Mouse (Mus musculus) kidney, postnatal 0 days (tissue): ENCODE measurements around the gene Hipk4. TPM values are rescaled to one million over a fixed set of nuclear protein-coding genes. Genes with fewer than 3 reads are reported as not detected.
A peak's percentile ranks its signal among the peaks of the same experiment; 100 is the strongest.
"Not testable (repeated sequence)": the region's sequence is repeated elsewhere in the genome, so short reads cannot be mapped to it uniquely, and the experiment has no call there.

Source experiments
- ATAC-seq: fragments of 200-750 bp; cut with Nextera tagmentation; replicated peaks from 2 replicates; pipeline ENCODE4 v1.8.0; 2017; ENCODE audit warnings: low read depth, moderate number of reproducible peaks, moderate TSS enrichment, moderate library complexity; ENCODE audit not compliant: low FRiP score
- DNase-seq: peaks from one replicate; pipeline ENCODE4 v3.0.0-alpha.2; 2016; ENCODE audit warnings: low spot score
- H3K27ac ChIP-seq: fragments of 300-500 bp; sonication (generic); 2 replicates; pipeline ENCODE4 v1.5.1; 2014; ENCODE audit warnings: mild to moderate bottlenecking
- H3K27me3 ChIP-seq: fragments of 300-500 bp; sonication (generic); 2 replicates; pipeline ENCODE4 v1.6.1; 2014; ENCODE audit warnings: low read length, mixed read lengths; ENCODE audit not compliant: insufficient read depth
- H3K36me3 ChIP-seq: fragments of 300-500 bp; sonication (generic); 2 replicates; pipeline ENCODE4 v1.6.1; 2014; ENCODE audit warnings: low read length, mixed read lengths; ENCODE audit not compliant: insufficient read depth
- H3K4me1 ChIP-seq: fragments of 300-500 bp; sonication (generic); replicated peaks from 2 replicates; pipeline ENCODE4 v1.6.1; 2014; ENCODE audit warnings: antibody characterized with exemption, low read length, mixed read lengths; ENCODE audit not compliant: insufficient read depth
- H3K4me2 ChIP-seq: fragments of 300-500 bp; sonication (generic); 2 replicates; pipeline ENCODE4 v1.6.1; 2014; ENCODE audit warnings: mild to moderate bottlenecking, low read length, moderate library complexity, mixed read lengths
- H3K4me3 ChIP-seq: fragments of 300-500 bp; sonication (generic); replicated peaks from 2 replicates; pipeline ENCODE4 v1.5.1; 2014; ENCODE audit warnings: low read depth, low read length
- H3K9ac ChIP-seq: fragments of 300-500 bp; sonication (generic); 2 replicates; pipeline ENCODE4 v1.6.1; 2014; ENCODE audit warnings: low read depth, low read length
- H3K9me3 ChIP-seq: fragments of 300-500 bp; sonication (generic); replicated peaks from 2 replicates; pipeline ENCODE4 v1.6.1; 2016; ENCODE audit warnings: low read length, inconsistent platforms, mixed read lengths
- CTCF ChIP-seq: IDR thresholded peaks from 2 replicates; pipeline ENCODE4 v1.5.1; 2016; ENCODE audit warnings: antibody characterized with exemption, low read depth, mild to moderate bottlenecking, moderate library complexity
- WGBS: fragments of 180-500 bp; shearing (Covaris S2); extraction: QIAGEN DNeasy Blood & Tissue Kit; methylation state at CpG from one replicate; pipeline ENCODE4 v1.1.7; 2014; 5-methylcytosine and 5-hydroxymethylcytosine counted together
- polyA plus RNA-seq: library from polyadenylated mRNA; unstranded; fragments of >200 nt; fragmentation: Nextera tagmentation; extraction: Ambion mirVana; gene quantifications from 2 replicates; pipeline ENCODE4 v1.2.1, GENCODE M21; 2015

The Hipk4 gene
- polyA plus RNA-seq, 1 experiment from 2014 or later, result 0.45 TPM

- no peak overlapping the region for H3K4me3 ChIP-seq
- H3K4me2 ChIP-seq, result no peak overlapping the region
- no peaks in the 10 kb centered on the region for H3K9me3 ChIP-seq
- H3K36me3 ChIP-seq, result 0 out of 2 replicates have a peak, but pooled peaks cover 5% of the 10 kb centered on the region
- H3K27me3 ChIP-seq, result no peaks in the 10 kb centered on the region
- no peak for ATAC-seq
- DNase-seq, result peak; percentile 11
- TF ChIP-seq CTCF, result no peak
- no peak overlapping the region for H3K9ac ChIP-seq
- H3K27ac ChIP-seq, result peak overlapping the region; percentile 94
- peaks cover 15% of the 10 kb centered on the region for H3K4me1 ChIP-seq
- WGBS, result 76% methylated on average over 7 of the region's 7 CpGs
Measured at GRCm38 (mm10) chr7:27491856-27492255, 31.2 kb upstream of the Hipk4 start.

- Histone ChIP-seq H3K27ac (0 out of 2 replicates have a peak overlapping the region, but pooled peaks have one; percentile 4), H3K9me3 (no peaks in the 10 kb centered on the region), H3K9ac (no peak overlapping the region), H3K4me3 (no peak overlapping the region), H3K36me3 (0 out of 2 replicates have a peak, but pooled peaks cover 5% of the 10 kb centered on the region), H3K27me3 (no peaks in the 10 kb centered on the region), H3K4me1 (peaks cover 15% of the 10 kb centered on the region), H3K4me2 (no peak overlapping the region)
- 55% methylated on average over 3 of the region's 3 CpGs for WGBS
- TF ChIP-seq CTCF, result no peak
- no peak for DNase-seq
- no peak for ATAC-seq
Measured at GRCm38 (mm10) chr7:27493022-27493421, 30.0 kb upstream of the Hipk4 start.

- Histone ChIP-seq H3K4me2 (no peak overlapping the region), H3K4me3 (no peak overlapping the region), H3K27ac (0 out of 2 replicates have a peak overlapping the region, but pooled peaks have one; percentile 4), H3K27me3 (no peaks in the 10 kb centered on the region), H3K9me3 (no peaks in the 10 kb centered on the region), H3K4me1 (peaks cover 12% of the 10 kb centered on the region), H3K9ac (no peak overlapping the region), H3K36me3 (0 out of 2 replicates have a peak, but pooled peaks cover 5% of the 10 kb centered on the region)
- no peak for TF ChIP-seq CTCF
- WGBS, result 77% methylated on average over 5 of the region's 5 CpGs
- DNase-seq (no peak), ATAC-seq (no peak)
Measured at GRCm38 (mm10) chr7:27493450-27493849, 29.6 kb upstream of the Hipk4 start.

GRCm38 (mm10) chr7:27494659-27495367 is 28.3 kb upstream of the Hipk4 start:
- 92% methylated on average over 8 of the region's 9 CpGs for WGBS
- not testable (repeated sequence) for H3K27ac ChIP-seq, H3K9me3 ChIP-seq, H3K9ac ChIP-seq, H3K36me3 ChIP-seq, H3K4me3 ChIP-seq, H3K27me3 ChIP-seq, H3K4me2 ChIP-seq, DNase-seq, H3K4me1 ChIP-seq, ATAC-seq

- H3K4me3 ChIP-seq, result no peak within 1 kb of the TSS
- no peak within 1 kb of the TSS for H3K4me2 ChIP-seq
- H3K27ac ChIP-seq, result no peak within 1 kb of the TSS
- peak; percentile 11 for DNase-seq
- H3K4me1 ChIP-seq, result no peaks in the 10 kb centered on the region
- no peaks in the 10 kb centered on the region for H3K9me3 ChIP-seq
- H3K9ac ChIP-seq, result no peak within 1 kb of the TSS
- no peaks in the 10 kb centered on the region for H3K36me3 ChIP-seq
- no peak for TF ChIP-seq CTCF
- WGBS, result 45% methylated on average over 3 of the region's 3 CpGs
- H3K27me3 ChIP-seq, result no peaks in the 10 kb centered on the region
- no peak for ATAC-seq
Measured at GRCm38 (mm10) chr7:27499036-27499435, 24.0 kb upstream of the Hipk4 start, which contains the start of gene Prx. Gene Prx (plus strand): TSS chr7:27499324.

GRCm38 (mm10) chr7:27501620-27502019 is 21.4 kb upstream of the Hipk4 start:
- H3K4me2 ChIP-seq, result no peak overlapping the region
- no peaks in the 10 kb centered on the region for H3K9me3 ChIP-seq
- no peaks in the 10 kb centered on the region for H3K27me3 ChIP-seq
- 60% methylated on average over 4 of the region's 4 CpGs for WGBS
- ATAC-seq (no peak), DNase-seq (peak; percentile 22)
- H3K4me3 ChIP-seq, result no peak overlapping the region
- H3K27ac ChIP-seq, result peak overlapping the region; percentile 14; the same call in 1 of the 2 replicates
- peaks cover 1% of the 10 kb centered on the region for H3K4me1 ChIP-seq
- no peak for TF ChIP-seq CTCF
- H3K36me3 ChIP-seq, result no peaks in the 10 kb centered on the region
- H3K9ac ChIP-seq, result no peak overlapping the region
